Mouse (Mus musculus) retina, embryonic 14.5 days (tissue): ENCODE data around the gene Gzf1.

ENCODE experiments used
- DNase-seq: peaks from one replicate; pipeline ENCODE4 v3.0.0-alpha.2; 2015; ENCODE audit warnings: low spot score

Gene Gzf1

GRCm38 (mm10) chr2:148680775-148681291 is at the start of gene Gzf1:
TSS of gene Gzf1 (plus strand) at chr2:148681023.
- DNase-seq = peak; percentile 99

- no peak for DNase-seq
Measured at GRCm38 (mm10) chr2:148631602-148632001, 49.2 kb upstream of the Gzf1 start.

- DNase-seq = no peak
Measured at GRCm38 (mm10) chr2:148634466-148634865, 46.4 kb upstream of the Gzf1 start.

GRCm38 (mm10) chr2:148642610-148643370 is 38.0 kb upstream of the Gzf1 start:
- DNase-seq = no peak

- no peak for DNase-seq
Measured at GRCm38 (mm10) chr2:148644421-148645000, 36.3 kb upstream of the Gzf1 start.

GRCm38 (mm10) chr2:148650587-148651357 is 30.1 kb upstream of the Gzf1 start:
- DNase-seq = peak; percentile 18

- DNase-seq = peak; percentile 79
Measured at GRCm38 (mm10) chr2:148654961-148655360, 25.9 kb upstream of the Gzf1 start.

GRCm38 (mm10) chr2:148663458-148663857 is 17.4 kb upstream of the Gzf1 start:
- DNase-seq = no peak

- peak; percentile 98 for DNase-seq
Measured at GRCm38 (mm10) chr2:148672199-148673096, 8.4 kb upstream of the Gzf1 start, which contains the start of gene Nxt1. TSS of gene Nxt1 (plus strand) at chr2:148672601.

- peak; percentile 80 for DNase-seq
Measured at GRCm38 (mm10) chr2:148677801-148678200, 3.0 kb upstream of the Gzf1 start.

- DNase-seq = peak; percentile 82
Measured at GRCm38 (mm10) chr2:148679346-148679745, 1.5 kb upstream of the Gzf1 start.

- peak; percentile 74 for DNase-seq
Measured at GRCm38 (mm10) chr2:148681461-148681891, 653 bp downstream of the Gzf1 start.

GRCm38 (mm10) chr2:148683031-148683430 is 2.2 kb downstream of the Gzf1 start:
- DNase-seq = no peak

GRCm38 (mm10) chr2:148684972-148685371 is 4.1 kb downstream of the Gzf1 start:
- no peak for DNase-seq

- DNase-seq = no peak
Measured at GRCm38 (mm10) chr2:148685709-148686108, 4.9 kb downstream of the Gzf1 start.

GRCm38 (mm10) chr2:148686862-148687261 is 6.0 kb downstream of the Gzf1 start:
- DNase-seq = no peak

- DNase-seq = no peak
Measured at GRCm38 (mm10) chr2:148687971-148688370, 7.1 kb downstream of the Gzf1 start.

- no peak for DNase-seq
Measured at GRCm38 (mm10) chr2:148689444-148690140, 8.8 kb downstream of the Gzf1 start.

GRCm38 (mm10) chr2:148690291-148690690 is 9.5 kb downstream of the Gzf1 start:
- DNase-seq = no peak

GRCm38 (mm10) chr2:148690781-148691180 is 10.0 kb downstream of the Gzf1 start:
- no peak for DNase-seq

GRCm38 (mm10) chr2:148698571-148698970 is 17.7 kb downstream of the Gzf1 start:
- DNase-seq = no peak
